Mouse (Mus musculus) fibroblast of lung, adult 2 months (primary cell): ENCODE results near the gene Pxylp1.
"Not testable (repeated sequence)": the region's sequence is repeated elsewhere in the genome, so short reads cannot be mapped to it uniquely, and the experiment has no call there.

ENCODE experiments used
- DNase-seq: peaks from one replicate; pipeline ENCODE4 v3.0.0-alpha.2; 2011; ENCODE audit warnings: low read depth

Gene Pxylp1

DNA sequence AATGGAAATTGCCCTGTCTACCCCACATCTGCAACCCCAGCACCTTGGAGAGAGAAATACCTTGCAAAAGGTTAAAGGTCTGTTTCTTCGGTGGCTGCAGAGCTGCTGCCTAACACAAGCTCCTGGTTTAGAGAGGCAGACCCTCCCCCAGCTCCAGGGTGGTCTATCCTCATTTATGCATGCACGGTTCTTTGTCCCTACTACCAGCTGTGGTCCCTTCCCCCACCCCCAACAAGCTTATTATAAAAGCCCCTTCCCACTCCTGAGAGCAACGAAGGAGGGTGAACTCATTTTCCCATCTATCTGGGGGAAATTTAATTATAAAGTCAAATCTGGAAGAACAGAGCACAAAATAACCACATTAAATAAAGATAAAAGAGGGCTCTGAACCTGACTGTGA, at the start of gene Pxylp1:
Pxylp1 (minus strand) TSS at position 124 of the 400 bp plus-strand sequence.
- DNase-seq = no peak

DNA sequence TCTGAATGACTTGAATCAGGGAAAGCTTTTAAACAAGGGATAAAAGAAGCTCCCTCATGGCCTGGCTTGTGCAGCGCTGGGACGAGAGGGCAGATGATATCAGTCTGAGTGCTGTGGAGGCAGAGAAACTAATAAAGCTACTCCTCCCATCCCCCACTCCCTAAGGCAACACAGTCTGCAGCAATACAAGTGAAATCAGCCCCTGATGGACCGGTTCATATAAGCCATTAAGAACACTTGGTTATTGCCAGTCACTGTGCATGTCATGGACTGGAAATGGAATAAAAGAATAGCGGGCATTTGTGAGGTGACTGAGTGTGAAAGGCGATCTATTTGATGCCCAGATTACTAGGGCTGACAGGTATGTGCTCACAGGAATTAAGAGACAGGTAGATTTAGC, 46.4 kb upstream of the Pxylp1 start:
- no peak for DNase-seq

DNA sequence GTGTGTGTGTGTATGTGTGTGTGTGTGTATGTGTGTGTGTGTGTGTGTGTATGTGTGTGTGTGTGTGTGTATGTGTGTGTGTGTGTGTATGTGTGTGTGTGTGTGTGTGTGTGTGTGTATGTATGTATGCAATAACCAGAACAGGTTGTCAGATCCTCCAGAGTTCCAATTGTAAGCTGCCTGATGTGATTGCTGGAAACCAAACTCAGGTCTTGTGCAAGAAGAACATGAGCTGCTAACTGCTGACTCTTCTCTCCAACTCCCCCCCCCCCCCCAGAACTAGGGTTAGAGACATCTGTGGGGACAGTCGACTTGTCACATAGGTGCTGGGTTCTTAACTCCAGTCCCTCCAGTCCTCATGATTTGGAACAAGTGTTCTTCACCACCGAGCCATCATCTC, 44.0 kb upstream of the Pxylp1 start:
- DNase-seq = not testable (repeated sequence)

DNA sequence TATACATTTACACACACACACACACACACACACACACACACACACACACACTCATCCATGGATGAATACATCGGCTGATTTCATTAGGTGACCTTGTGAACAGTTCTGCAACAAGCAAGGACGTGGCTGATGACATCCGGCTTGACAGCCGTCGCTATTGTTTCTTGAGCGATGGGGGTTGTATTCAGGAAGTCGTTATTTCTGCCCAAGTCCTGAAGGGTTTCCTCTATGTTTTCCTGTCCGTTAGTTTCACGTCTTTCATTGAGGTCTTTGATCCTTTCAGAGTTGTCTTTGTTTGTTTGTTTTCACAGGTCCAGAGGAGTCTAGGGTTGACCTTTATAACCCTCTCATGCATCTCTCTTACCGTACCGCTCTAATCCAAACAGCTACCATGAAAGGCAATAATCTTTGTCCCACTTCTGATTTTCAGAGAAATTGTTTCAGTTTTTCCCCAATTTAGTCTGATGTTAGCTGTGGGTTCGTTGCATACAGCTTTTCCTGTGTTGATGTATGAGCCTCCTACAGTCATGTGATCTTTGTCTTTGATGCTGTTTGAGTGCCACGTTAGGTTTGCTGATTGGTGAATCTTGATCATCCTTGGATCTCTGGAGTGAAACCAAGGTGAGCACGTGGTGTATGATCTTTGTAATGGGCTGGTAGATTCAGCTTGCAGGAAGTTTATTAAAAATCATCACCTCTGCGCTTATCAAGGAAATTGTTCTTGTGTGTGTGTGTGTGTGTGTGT, 43.3 kb upstream of the Pxylp1 start:
- no peak for DNase-seq

GRCm38 (mm10) chr9:96934816-96935215, 42.3 kb upstream of the Pxylp1 start:
- DNase-seq = no peak

GRCm38 (mm10) chr9:96932751-96933150, 40.3 kb upstream of the Pxylp1 start:
- no peak for DNase-seq

GRCm38 (mm10) chr9:96923577-96924316, 31.3 kb upstream of the Pxylp1 start:
- DNase-seq = peak; percentile 5

- DNase-seq = no peak
Observed at GRCm38 (mm10) chr9:96923119-96923518, 30.6 kb upstream of the Pxylp1 start.

- DNase-seq = peak; percentile 82
Observed at GRCm38 (mm10) chr9:96916620-96917538, 24.4 kb upstream of the Pxylp1 start.

DNA sequence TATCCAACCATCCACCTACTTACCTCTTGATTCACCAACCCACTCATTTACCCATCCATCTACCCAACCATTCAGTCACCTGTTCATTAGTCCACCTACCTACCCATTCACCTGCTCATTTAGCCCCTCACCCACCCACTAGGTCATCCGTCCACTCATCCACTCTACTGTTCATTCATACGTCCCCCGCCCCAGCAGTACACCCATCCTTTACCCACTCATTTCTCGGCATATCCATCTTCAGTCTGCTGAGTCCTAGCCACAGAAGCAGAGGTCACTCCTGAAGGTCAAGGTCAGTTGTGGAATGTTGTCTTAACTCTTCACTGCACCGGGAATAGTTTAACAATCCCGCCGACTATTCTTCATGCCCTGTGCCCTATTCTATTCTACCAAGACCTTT, 23.6 kb upstream of the Pxylp1 start:
- DNase-seq = no peak

- DNase-seq = no peak
Observed at GRCm38 (mm10) chr9:96914851-96915250, 22.4 kb upstream of the Pxylp1 start.

- no peak for DNase-seq
Observed at GRCm38 (mm10) chr9:96914005-96914404, 21.5 kb upstream of the Pxylp1 start.

DNA sequence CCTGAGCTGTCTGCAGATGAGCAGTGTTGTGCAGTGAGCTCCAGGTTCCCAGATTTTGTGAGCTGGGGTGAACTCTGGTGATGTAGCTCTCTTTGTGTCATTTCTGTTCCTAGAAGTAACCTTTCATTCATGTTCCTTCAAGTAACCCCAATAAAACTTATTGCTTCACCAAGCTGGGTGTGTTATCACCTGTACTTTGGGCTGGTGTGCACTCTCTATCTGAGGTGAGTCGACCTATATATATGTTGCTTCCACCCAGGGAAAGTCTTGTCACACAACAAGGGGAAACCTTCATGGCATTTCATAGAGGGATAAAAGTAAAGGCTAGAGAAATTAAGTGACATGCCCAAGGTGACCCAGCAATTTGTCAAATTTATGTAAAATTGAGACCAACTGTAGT, 17.0 kb upstream of the Pxylp1 start:
- no peak for DNase-seq

DNA sequence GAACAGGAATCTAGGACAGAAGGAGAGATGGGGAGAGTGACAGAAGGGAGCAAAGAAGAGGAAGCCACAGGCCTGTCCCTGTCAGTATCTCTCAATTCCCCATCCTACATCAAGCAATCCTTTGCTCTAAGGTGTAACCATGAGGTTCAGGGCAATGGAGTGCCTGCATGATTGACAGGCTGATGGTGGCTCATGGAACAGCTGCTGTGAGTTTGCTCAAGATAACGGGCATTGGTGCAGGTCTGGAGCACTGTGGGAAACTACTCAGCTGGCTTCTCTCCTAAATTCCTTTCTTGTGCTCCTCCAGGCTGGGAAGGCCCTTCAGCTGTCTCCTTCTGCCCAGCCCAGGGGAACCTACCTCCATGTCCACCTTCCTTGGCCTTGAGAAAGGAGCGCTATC, 16.3 kb upstream of the Pxylp1 start:
- no peak for DNase-seq

DNA sequence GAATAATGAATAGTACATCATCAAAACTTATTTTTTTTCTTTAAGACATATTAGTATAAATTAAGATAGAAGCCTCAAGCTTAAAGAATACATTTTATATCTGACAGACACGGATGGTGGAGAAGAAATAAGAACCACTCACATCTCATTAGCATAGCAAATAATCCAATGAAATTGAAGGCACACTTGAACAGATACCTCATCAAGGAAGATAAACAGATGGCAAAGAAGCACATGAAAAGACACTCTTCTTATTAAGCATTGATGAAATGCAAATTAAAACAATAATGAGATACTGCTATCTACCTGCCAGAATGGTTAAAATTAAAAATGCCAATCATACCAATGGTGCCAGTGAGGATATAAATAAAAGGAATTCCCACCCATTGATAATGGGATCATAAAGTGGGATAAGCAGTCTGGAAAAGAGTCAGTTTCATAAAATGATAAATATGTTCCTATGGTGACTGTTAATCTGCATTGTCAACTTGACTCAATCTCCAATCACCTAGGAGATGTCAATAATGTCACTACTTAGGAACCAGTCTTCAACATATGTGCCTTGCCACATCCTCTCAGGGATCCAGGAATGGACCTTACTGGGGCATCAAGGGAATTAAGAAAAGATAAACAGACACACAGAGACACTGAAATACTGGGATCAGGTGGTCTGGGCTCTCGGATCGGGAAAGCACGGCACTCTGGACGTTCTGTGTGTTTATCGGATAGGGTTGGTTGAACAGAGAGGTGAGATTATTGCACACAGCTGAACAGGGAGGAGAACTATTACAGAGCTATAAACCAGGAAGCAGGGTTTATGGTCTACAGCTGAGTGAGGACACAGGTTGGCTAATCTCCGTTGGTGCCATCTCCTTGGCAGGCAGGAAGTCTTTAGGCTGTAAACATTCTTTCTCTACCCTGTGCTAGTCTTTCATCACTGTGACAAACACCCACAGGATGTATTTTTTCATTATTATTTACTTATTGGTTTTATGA, 12.2 kb upstream of the Pxylp1 start:
- DNase-seq = no peak

DNA sequence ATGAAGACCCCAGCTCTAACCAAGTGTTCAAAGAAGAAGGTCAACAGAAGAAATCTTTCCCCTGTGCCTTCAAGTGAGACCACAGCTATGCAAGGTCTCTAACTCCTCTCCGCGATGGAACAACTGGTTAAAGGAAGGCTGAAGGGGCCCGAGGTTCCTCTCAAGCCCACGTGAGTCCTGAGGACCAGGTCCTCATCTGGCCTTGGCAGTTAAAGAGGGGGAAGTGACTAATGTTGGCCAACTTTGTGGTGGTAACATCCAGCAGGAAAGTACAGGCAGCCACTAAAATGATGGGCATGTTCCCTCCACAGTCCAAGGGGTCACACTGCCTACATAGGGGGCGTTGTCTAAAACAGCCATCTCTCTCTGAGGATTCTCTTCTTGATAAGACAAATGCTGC, 7.2 kb upstream of the Pxylp1 start:
- DNase-seq = no peak

DNA sequence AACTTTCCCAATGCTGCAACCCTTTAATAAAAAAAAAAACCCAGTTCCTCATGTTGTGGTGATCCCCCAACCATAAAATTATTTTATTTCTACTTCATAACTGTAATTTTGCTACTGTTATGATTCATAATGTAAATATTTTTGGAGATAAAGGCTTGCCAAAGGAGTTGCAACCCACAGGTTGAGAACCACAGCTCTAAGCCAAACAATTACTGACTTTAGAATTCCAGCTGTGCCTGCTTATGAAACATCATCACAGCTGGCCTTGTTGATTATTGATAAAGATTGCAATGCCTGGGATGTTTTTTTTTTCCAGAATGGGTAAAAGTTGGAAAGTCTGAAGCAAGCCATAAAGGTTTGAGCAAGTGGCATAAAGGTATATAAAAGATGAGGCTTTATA, 6.5 kb upstream of the Pxylp1 start:
- no peak for DNase-seq

- DNase-seq = no peak
Observed at GRCm38 (mm10) chr9:96896690-96897089, 4.2 kb upstream of the Pxylp1 start.

- no peak for DNase-seq
Observed at GRCm38 (mm10) chr9:96893582-96893981, 1.1 kb upstream of the Pxylp1 start.

DNA sequence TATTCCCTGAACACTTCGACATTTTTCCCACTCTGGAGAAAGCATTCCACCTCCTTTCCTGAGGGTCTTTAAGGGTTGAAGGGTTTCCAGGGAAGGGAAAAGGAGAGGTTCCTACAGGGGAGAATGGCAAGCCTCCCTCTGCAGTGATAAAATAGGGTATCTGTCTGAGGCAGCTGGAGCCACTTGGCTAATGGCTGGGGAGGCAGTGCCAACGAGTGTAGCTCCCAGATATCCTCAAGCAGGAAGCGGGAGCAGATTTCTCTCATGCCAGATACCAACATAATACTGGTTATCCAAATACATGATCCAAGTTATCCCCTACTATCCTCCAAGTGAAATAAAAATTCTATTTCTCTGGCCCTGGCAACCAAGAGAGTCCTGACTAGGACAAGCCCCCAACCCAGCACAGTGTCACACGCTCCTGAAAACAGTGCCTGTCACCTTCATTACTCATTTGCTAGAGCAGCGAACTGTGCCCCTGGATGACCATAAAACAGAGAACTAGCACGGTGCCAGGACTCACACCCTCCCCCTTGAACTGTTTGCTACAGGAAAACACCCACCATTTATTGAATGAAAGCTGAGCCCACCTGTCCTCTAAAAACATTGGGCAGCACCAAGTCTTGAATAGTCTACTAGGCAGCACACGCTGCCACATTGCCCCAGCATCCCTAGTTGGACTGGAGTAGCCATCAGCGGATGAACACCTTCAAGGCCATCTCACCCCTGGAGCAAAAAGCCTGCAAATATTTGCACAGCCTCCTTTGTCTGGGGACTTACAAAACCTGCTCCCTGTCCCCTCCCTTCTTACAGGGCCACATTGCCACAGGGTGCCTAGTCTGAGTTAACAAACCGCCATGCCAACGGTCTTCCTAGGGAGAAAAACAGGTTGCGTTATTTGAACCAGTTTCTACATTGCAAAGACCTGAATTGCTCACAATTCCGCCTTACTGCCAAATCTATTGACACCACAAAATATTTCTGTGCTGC, 833 bp downstream of the Pxylp1 start:
- DNase-seq = no peak
